Mouse (Mus musculus) stomach, embryonic 15.5 days (tissue): ENCODE results near the gene Foxr1. TPM values are rescaled to one million over a fixed set of nuclear protein-coding genes. Genes with fewer than 3 reads are reported as not detected.

ENCODE experiments used
- ATAC-seq: fragments of 200-750 bp; cut with Nextera tagmentation; 2 replicates; pipeline ENCODE4 v1.8.0; 2017; ENCODE audit warnings: low read depth, moderate number of reproducible peaks, moderate TSS enrichment; ENCODE audit not compliant: insufficient read depth, low FRiP score
- H3K27ac ChIP-seq: fragments of 300-500 bp; sonication (generic); 2 replicates; pipeline ENCODE4 v1.5.1; 2015; ENCODE audit warnings: mild to moderate bottlenecking, inconsistent platforms
- H3K27me3 ChIP-seq: fragments of 300-500 bp; sonication (generic); replicated peaks from 2 replicates; pipeline ENCODE4 v1.6.1; 2015; ENCODE audit warnings: inconsistent platforms
- H3K36me3 ChIP-seq: fragments of 300-500 bp; sonication (generic); 2 replicates; pipeline ENCODE4 v1.6.1; 2015; ENCODE audit warnings: inconsistent platforms
- H3K4me1 ChIP-seq: fragments of 300-500 bp; sonication (generic); 2 replicates; pipeline ENCODE4 v1.6.1; 2015; ENCODE audit warnings: inconsistent platforms
- H3K4me2 ChIP-seq: fragments of 300-500 bp; sonication (generic); 2 replicates; pipeline ENCODE4 v1.6.1; 2015; ENCODE audit warnings: mild to moderate bottlenecking, inconsistent platforms
- H3K4me3 ChIP-seq: fragments of 300-500 bp; sonication (generic); replicated peaks from 2 replicates; pipeline ENCODE4 v1.5.1; 2015; ENCODE audit warnings: inconsistent platforms
- H3K9ac ChIP-seq: fragments of 300-500 bp; sonication (generic); 2 replicates; pipeline ENCODE4 v1.6.1; 2015; ENCODE audit warnings: inconsistent platforms
- H3K9me3 ChIP-seq: fragments of 300-500 bp; sonication (generic); 2 replicates; pipeline ENCODE4 v1.6.1; 2016; ENCODE audit warnings: inconsistent platforms
- WGBS: fragments of 180-500 bp; shearing (Covaris S2); methylation state at CpG from one replicate; pipeline ENCODE4 v1.1.7; 2015; 5-methylcytosine and 5-hydroxymethylcytosine counted together
- polyA plus RNA-seq: library from polyadenylated mRNA; unstranded; fragments of >200 nt; fragmentation: Nextera tagmentation; extraction: Ambion mirVana; gene quantifications from 2 replicates; pipeline ENCODE4 v1.2.1, GENCODE M21; 2015

The Foxr1 gene
- polyA plus RNA-seq, 1 experiment from 2014 or later: not detected

DNA sequence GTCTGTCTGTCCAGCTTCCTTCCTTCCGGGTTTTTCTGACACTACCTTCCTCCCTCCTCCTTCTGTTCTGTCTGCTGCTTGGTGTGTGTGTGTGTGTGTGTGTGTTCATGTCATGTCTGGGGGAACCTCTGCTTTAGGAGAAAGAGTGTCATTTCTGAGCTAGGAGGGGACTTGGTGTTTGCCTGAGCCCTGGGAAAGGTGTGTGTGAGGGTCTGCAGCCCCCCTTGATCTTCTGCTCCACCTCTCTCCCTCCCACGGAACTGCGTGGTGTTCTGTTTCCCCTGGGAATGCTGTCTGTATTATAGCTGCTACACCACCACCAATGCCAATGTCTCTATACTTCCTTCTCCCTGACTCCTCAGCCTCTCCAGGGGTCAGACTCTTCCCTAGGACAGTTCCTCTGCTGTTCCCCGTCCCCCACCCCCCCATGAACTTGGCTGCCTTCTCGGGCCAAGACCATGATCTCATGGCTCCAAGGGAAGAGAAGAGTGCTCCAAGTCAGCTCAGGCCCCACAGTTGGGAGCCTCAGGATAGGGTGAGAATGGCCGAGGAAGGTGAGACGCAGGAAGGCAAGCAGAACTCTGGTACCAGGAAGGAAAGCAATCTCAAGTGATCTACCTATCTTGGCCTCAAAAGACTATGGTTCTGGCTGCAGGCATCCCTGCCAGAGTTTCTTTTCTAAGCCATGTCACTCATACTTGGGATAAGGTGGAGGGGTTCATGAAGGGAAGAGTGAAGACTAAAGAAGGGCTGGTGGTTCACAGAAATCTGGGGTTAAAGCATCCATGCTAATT is 43.6 kb upstream of the Foxr1 start:
- no peaks in the 10 kb centered on the region for H3K9me3 ChIP-seq
- H3K27me3 ChIP-seq: no peaks in the 10 kb centered on the region
- peak overlapping the region; percentile 96 for H3K4me3 ChIP-seq
- peak overlapping the region; percentile 93; the same call in 1 of the 2 replicates for H3K9ac ChIP-seq
- H3K27ac ChIP-seq: peak overlapping the region; percentile 97
- H3K4me1 ChIP-seq: peaks cover 65% of the 10 kb centered on the region
- H3K4me2 ChIP-seq: peak overlapping the region; percentile 69
- no peaks in the 10 kb centered on the region for H3K36me3 ChIP-seq
- no peak for ATAC-seq
- WGBS: 14% methylated on average over 7 of the region's 7 CpGs

DNA sequence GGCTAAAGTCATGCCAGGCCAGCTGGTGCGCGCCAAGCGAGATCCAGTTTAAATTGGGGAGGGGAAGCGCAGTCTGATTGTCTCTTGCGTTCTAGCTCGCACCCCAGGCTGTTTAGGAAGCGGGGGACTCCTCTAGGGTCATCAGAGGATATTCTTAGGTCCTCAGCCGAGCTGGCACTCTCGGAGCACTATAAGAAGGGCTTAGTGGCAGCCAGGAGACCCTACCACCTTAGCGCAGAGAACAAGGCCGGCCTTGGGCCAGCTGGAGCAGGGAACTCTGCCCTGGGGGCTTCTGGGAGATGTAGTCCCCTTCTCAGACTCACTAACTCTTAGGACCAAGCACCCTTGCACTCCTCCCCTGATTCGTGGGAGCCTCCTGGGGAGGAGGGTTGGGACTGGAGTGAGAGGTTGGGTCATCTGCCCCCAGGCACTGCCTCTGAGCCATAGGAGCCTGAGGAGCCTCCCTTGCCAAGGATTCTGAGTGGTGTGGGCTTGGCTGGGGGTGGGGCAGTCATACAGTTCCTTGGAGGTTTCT is 42.6 kb upstream of the Foxr1 start:
- H3K9ac ChIP-seq: peak overlapping the region; percentile 93
- 0% methylated on average over 12 of the region's 12 CpGs for WGBS
- peak overlapping the region; percentile 97 for H3K27ac ChIP-seq
- H3K27me3 ChIP-seq: no peaks in the 10 kb centered on the region
- peaks cover 56% of the 10 kb centered on the region for H3K4me1 ChIP-seq
- ATAC-seq: peak; percentile 15
- peak overlapping the region; percentile 69 for H3K4me2 ChIP-seq
- no peaks in the 10 kb centered on the region for H3K36me3 ChIP-seq
- H3K9me3 ChIP-seq: no peaks in the 10 kb centered on the region
- H3K4me3 ChIP-seq: peak overlapping the region; percentile 96

DNA sequence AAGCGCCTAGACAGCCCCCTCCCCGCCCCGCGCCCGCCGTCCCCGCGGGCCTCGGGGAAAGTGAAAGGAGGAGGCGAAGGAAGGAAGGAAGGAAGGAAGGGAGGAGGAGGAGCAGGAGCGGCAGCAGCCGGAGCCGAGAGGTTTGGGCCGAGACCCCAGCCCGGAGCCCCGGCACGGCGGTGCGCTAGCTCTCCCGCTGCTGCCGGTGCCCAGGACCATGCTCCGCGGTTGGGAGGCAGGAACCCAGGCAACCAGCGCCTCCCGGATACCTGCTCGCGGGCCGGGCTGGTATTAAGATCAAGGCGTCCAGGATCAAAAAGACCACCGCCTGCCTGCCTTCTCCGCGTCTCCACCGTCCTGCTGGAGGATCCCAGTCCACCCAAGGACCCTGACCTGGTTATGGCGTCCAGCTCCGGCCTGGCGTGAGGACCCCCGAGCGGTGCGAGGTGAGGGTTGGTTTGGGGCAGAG is 42.1 kb upstream of the Foxr1 start:
- peak overlapping the region; percentile 97 for H3K27ac ChIP-seq
- peaks cover 51% of the 10 kb centered on the region for H3K4me1 ChIP-seq
- no peaks in the 10 kb centered on the region for H3K27me3 ChIP-seq
- no peaks in the 10 kb centered on the region for H3K9me3 ChIP-seq
- peak overlapping the region; percentile 96 for H3K4me3 ChIP-seq
- peak overlapping the region; percentile 69 for H3K4me2 ChIP-seq
- WGBS: 1% methylated on average over 33 of the region's 39 CpGs
- no peak for ATAC-seq
- no peaks in the 10 kb centered on the region for H3K36me3 ChIP-seq
- peak overlapping the region; percentile 93 for H3K9ac ChIP-seq

DNA sequence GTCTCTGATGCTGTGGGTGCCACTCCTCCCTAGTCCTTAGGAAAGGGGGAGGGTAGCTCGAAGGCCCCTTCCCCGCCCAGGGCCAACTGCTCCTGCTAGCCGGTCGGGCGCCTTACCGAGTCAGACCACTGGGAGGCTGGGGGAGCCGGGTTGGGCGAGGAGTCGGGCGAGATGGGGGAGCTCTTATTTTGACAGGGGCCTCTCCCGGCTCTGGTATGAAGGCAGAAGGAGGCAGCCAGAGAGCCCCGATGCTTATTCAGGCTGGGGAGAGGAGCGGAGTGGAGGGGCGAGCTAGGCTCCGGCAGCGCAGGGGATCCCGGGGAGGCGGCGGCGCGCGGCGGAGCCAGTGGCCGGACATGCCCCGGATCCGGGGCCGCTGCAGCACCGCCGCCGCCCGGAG is 41.6 kb upstream of the Foxr1 start, which contains the start of gene Bcl9l:
Gene Bcl9l (plus strand): TSS at position 274 of the 400 bp plus-strand sequence.
- peaks cover 48% of the 10 kb centered on the region for H3K4me1 ChIP-seq
- H3K9ac ChIP-seq: peak within 1 kb of the TSS; percentile 93
- H3K36me3 ChIP-seq: no peaks in the 10 kb centered on the region
- H3K9me3 ChIP-seq: no peaks in the 10 kb centered on the region
- H3K4me3 ChIP-seq: peak within 1 kb of the TSS; percentile 96
- ATAC-seq: peak; percentile 44; the same call in 1 of the 2 replicates
- no peaks in the 10 kb centered on the region for H3K27me3 ChIP-seq
- H3K4me2 ChIP-seq: peak within 1 kb of the TSS; percentile 69
- peak within 1 kb of the TSS; percentile 97 for H3K27ac ChIP-seq
- under 1% methylated on average over 28 of the region's 31 CpGs for WGBS

DNA sequence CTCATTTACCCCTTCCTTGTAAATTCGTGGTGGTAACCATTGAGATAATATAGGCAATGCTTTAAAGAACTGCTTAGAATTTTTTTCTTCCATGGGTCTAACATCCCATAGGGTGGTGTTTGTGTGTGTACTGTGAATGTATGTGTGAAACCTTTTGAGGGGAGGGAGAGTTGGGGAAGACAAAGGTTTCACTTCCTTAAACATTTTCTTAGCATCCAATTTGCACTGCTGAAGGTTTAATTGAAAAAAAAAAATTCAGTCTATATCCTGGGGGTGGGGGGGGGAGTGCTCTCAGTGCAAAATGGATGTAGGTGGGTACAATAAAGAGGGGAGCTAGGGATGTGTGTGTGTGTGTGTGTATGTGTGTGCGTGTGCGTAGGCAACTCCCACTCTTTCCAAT is 41.2 kb upstream of the Foxr1 start:
- H3K27me3 ChIP-seq: no peaks in the 10 kb centered on the region
- H3K4me1 ChIP-seq: peaks cover 47% of the 10 kb centered on the region
- ATAC-seq: no peak

GRCm38 (mm10) chr9:44479628-44480428 is 38.9 kb upstream of the Foxr1 start:
- Histone ChIP-seq H3K4me2 (peak overlapping the region; percentile 90), H3K9ac (peak overlapping the region; percentile 80), H3K4me1 (peaks cover 24% of the 10 kb centered on the region), H3K27me3 (no peaks in the 10 kb centered on the region), H3K36me3 (no peaks in the 10 kb centered on the region), H3K27ac (peak overlapping the region; percentile 99), H3K9me3 (no peaks in the 10 kb centered on the region), H3K4me3 (peak overlapping the region; percentile 74)
- ATAC-seq: peak; percentile 45
- under 1% methylated on average over 26 of the region's 26 CpGs for WGBS

More for the DNA sequence above, 41.2 kb upstream of the Foxr1 start:
- no peaks in the 10 kb centered on the region for H3K9me3 ChIP-seq
- peak overlapping the region; percentile 97; the same call in 1 of the 2 replicates for H3K27ac ChIP-seq
- no peaks in the 10 kb centered on the region for H3K36me3 ChIP-seq
- H3K4me3 ChIP-seq: peak overlapping the region; percentile 96
- no peak overlapping the region for H3K9ac ChIP-seq
- 7% methylated on average over 3 of the region's 3 CpGs for WGBS
- peak overlapping the region; percentile 69 for H3K4me2 ChIP-seq

DNA sequence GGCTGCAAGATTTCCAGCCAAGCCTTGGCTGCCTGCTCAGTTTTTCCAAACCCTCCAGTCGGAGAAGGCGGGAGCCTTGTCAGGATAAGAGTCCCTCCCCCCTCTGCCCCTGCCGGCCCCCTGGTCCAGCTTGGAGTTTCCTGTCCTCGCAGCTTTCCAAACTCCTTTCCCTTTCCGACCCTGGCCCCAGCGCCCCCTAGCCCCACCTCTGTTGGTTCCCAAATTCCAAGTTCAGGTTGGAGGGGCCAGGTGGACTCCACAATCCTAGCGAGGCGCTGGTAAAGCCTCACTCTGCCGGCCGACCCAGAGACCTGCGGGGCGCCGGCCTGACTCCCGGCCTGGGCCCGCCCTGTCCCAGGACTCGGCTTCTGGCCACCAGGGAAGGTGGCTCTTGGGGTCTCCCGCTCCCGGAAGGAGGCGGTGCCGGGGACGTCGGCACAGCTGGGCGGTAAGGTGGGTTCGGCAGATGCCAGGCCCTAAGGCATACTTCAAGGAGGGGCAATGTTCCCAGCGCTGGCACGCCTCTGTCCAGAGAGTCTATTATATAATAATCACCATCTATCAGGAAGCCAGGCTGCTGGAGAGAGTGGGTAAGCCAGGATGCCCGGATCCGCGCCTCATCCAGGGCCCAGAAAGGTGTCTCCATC is 38.1 kb upstream of the Foxr1 start:
- Histone ChIP-seq H3K9me3 (no peaks in the 10 kb centered on the region), H3K27me3 (no peaks in the 10 kb centered on the region), H3K4me2 (peak overlapping the region; percentile 90), H3K27ac (peak overlapping the region; percentile 99), H3K36me3 (no peaks in the 10 kb centered on the region), H3K9ac (peak overlapping the region; percentile 80), H3K4me1 (peaks cover 17% of the 10 kb centered on the region), H3K4me3 (peak overlapping the region; percentile 74)
- peak; percentile 24 for ATAC-seq
- WGBS: 0% methylated on average over 29 of the region's 29 CpGs

GRCm38 (mm10) chr9:44478229-44478921 is 37.4 kb upstream of the Foxr1 start:
- Histone ChIP-seq H3K36me3 (no peaks in the 10 kb centered on the region), H3K9ac (peak overlapping the region; percentile 29; the same call in 1 of the 2 replicates), H3K4me1 (peaks cover 15% of the 10 kb centered on the region; the same call in 1 of the 2 replicates), H3K9me3 (no peaks in the 10 kb centered on the region), H3K27ac (peak overlapping the region; percentile 99), H3K27me3 (no peaks in the 10 kb centered on the region), H3K4me3 (peak overlapping the region; percentile 74), H3K4me2 (peak overlapping the region; percentile 90)
- peak; percentile 44 for ATAC-seq
- WGBS: under 1% methylated on average over 22 of the region's 27 CpGs

DNA sequence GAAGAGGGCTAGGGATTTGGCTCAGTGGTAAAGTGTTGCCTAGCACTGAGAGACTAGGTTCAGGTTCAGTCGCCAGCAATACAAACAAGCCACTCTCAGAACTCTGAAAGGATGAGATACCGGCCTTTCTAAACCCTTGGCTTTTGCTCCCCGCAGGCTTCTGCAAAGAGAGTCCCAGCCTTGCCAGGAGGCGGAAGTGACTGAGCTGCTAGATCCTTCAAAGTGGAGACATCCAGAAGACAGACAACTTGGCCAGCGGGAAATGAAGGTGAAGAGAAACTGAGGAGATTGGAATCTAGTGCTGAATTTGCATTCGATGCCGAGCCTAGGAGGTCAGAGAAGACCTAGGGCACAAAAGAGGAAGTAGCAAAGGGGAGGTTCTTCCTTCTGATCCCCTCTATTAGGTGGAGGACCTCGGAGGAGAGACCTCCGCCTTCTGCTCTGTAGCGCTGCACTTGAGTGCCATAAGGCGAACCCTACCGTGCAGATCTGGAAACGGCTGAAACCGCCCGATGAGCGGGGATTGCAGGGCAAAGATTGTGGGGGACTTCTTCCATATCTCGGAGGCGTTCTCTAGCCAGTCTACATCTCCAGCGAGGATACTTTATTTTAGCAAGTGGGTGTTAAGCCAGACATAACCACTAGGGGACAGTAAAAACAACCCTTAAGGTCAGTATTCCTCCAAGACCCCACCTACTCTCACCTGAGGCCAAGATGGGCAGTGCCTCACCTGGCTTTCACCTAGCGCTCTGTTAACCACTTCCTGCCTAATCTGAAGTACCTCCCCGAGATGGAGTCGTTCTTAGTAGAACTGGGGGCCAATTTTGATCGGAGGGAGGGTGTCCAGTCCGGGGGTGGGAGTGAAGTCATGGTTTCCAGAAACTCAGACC is 36.6 kb upstream of the Foxr1 start:
- no peaks in the 10 kb centered on the region for H3K9me3 ChIP-seq
- no peaks in the 10 kb centered on the region for H3K36me3 ChIP-seq
- H3K4me2 ChIP-seq: peak overlapping the region; percentile 90
- peak overlapping the region; percentile 99 for H3K27ac ChIP-seq
- ATAC-seq: no peak; the same call in 1 of the 2 replicates
- WGBS: 7% methylated on average over 24 of the region's 24 CpGs
- no peak overlapping the region for H3K9ac ChIP-seq
- peaks cover 15% of the 10 kb centered on the region; the same call in 1 of the 2 replicates for H3K4me1 ChIP-seq
- H3K4me3 ChIP-seq: peak overlapping the region; percentile 74
- H3K27me3 ChIP-seq: no peaks in the 10 kb centered on the region

- WGBS: 94% methylated on average over 3 of the region's 3 CpGs
- no peak overlapping the region for H3K4me2 ChIP-seq
- H3K4me3 ChIP-seq: no peak overlapping the region
- no peak overlapping the region for H3K27ac ChIP-seq
- H3K27me3 ChIP-seq: no peaks in the 10 kb centered on the region
- no peaks in the 10 kb centered on the region for H3K9me3 ChIP-seq
- ATAC-seq: no peak
- H3K9ac ChIP-seq: no peak overlapping the region
- peaks cover 5% of the 10 kb centered on the region; the same call in 1 of the 2 replicates for H3K4me1 ChIP-seq
- H3K36me3 ChIP-seq: no peaks in the 10 kb centered on the region
These were observed 35.0 kb upstream of the Foxr1 start for GRCm38 (mm10) chr9:44475936-44476335.
